Mouse (Mus musculus) heart, embryonic 12.5 days (tissue): ENCODE results near the gene Ddx20. TPM values are rescaled to one million over a fixed set of nuclear protein-coding genes. Genes with fewer than 3 reads are reported as not detected.

ENCODE experiments used
- polyA plus RNA-seq: library from polyadenylated mRNA; unstranded; fragments of >200 nt; fragmentation: Nextera tagmentation; extraction: Ambion mirVana; gene quantifications from 2 replicates; pipeline ENCODE4 v1.2.1, GENCODE M21; 2016

The Ddx20 gene
- polyA plus RNA-seq, 1 experiment from 2014 or later: 23.8 TPM

Other genes with a start within 250 kb of the Ddx20 start
- 0.93 and 1.0 TPM in 2 replicates for gene Kcnd3, start 235.2 kb downstream of the Ddx20 start, polyA plus RNA-seq
- gene Inka2, start 17.0 kb upstream of the Ddx20 start, polyA plus RNA-seq: 2.2 and 3.2 TPM in 2 replicates
- 88.9 and 92.0 TPM in 2 replicates for gene Rap1a, start 113.8 kb upstream of the Ddx20 start, polyA plus RNA-seq
- 0.10 TPM in 1 of 2 replicates, not detected in the other for gene Adora3, start 183.3 kb upstream of the Ddx20 start, polyA plus RNA-seq
- 0.42 TPM in 1 of 2 replicates, not detected in the other for gene Tmigd3, start 183.3 kb upstream of the Ddx20 start, polyA plus RNA-seq
- 2.1 and 2.9 TPM in 2 replicates for gene I830077J02Rik, start 245.1 kb upstream of the Ddx20 start, polyA plus RNA-seq